Mouse (Mus musculus): ENCODE data around the gene Tifab.

DNA sequence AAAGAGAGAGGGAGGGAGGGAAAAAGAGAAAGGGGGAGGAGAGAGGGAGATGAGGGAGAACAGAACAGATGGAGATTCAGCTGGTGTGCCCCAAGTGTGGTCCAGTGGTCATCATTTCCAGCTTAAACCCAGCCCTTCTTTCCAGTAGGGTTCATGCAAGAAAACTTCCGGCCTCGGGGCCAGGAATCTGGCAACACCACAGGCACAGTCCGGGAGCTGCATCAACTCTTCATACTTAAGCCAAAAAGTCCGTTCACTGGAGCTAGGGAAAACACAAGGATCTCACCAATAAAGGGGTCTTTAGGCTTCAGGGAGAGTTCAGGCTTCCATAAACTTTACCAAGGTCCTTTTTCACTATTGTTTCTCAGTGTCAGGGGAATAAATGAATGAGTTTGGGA is 44.2 kb upstream of the Tifab start:
- TF ChIP-seq CTCF (IDR thresholded peaks at IDR 0.05; ENCODE audit: control insufficient read depth, insufficient read depth, insufficient replicate concordance, low read depth, low read length) (no peak), POLR2A (IDR thresholded peaks at IDR 0.05; ENCODE audit: control insufficient read depth, low read depth, low read length) (no peak)
